Mouse (Mus musculus): ENCODE results near the gene Lars2.

- TF ChIP-seq CTCF (IDR thresholded peaks at IDR 0.05; ENCODE audit: insufficient read depth, low read depth, low read length) (no peak), POLR2A (IDR thresholded peaks at IDR 0.05; ENCODE audit: insufficient read depth, low read depth, low read length) (no peak)
Measured at GRCm38 (mm10) chr9:123339651-123340144, 27.0 kb upstream of the Lars2 start.

Measured in olfactory bulb, adult 2 months (tissue).